Mouse (Mus musculus) kidney, postnatal 4 days (tissue): ENCODE results near the gene Cmtr1.
"Not testable (repeated sequence)": the region's sequence is repeated elsewhere in the genome, so short reads cannot be mapped to it uniquely, and the experiment has no call there.

Source experiments
- DNase-seq, 2 experiments: peaks; one replicate each; pipeline ENCODE4 v3.0.0; 2021; ENCODE audit warnings: mixed read lengths in 2 of 2

Gene Cmtr1

GRCm38 (mm10) chr17:29660076-29660761 lies at the start of gene Cmtr1:
Gene Cmtr1, plus strand, starts transcription at chr17:29660595.
- DNase-seq, result peak; percentile 98

DNA sequence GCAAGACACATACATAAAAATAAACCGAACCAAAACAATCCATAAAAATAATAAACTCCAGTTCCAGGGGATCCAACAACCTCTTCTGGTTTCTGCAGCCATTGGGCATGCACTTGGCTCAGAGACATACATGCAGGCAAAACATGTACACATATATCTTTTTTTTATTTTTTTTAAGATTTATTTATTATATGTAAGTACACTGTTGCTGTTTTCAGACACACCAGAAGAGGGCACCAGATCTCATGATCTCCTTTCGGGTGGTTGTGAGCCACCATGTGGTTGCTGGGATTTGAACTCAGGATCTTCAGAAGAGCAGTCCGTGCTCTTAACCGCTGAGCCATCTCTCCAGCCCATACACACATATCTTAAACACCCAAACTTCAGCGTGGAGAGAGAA lies 46.9 kb upstream of the Cmtr1 start:
- DNase-seq, result not testable (repeated sequence)

DNA sequence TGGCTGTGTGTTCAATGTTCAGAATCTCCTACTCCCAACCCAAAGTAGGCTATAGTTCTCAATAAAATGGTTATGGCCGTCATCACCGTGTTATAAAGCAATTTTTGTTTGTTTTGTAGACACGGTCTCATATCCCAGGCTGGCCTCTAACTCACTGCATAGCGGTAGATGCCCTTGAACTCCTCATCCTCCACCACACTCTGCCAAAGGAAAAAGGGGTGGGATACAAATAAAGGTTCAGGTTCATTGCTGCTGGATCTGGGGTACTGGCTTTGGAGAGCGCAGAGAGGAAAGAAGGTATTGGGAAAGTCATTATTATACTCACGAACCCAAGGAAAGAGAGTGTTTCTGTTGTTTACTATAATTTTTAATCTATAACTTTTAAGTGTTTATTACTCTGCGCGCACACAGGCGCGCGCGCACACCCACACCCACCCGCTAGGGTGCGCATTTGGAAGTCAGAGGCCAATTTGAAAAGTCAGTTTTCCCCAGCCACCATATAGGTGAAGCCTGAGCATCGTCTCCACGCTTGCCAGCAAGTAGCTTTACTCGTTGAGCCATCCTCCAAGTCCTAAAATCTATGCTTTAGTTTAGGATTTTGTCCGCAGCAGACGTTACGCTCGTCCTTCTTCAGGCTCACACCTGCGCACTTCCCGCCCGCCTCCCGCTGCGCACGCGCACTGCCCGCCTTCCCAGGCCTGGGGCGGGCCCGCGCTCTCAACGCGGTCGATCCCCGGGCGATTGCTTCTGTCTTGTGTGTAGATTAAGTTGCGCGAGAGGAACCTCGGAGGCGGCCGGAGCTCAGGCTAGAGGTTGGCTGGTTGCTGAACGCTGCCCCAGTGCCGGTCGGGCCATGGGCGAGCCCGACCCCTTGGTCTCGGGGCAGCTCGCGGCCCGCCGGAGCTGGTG lies 46.0 kb upstream of the Cmtr1 start, which contains the start of the genes Rnf8 and Gm28043:
Rnf8 (plus strand) TSS at position 676 of the 909 bp plus-strand sequence.
Gm28043 (plus strand) TSS at position 762 of the 909 bp plus-strand sequence.
- peak; percentile 95 to 97 for DNase-seq

DNA sequence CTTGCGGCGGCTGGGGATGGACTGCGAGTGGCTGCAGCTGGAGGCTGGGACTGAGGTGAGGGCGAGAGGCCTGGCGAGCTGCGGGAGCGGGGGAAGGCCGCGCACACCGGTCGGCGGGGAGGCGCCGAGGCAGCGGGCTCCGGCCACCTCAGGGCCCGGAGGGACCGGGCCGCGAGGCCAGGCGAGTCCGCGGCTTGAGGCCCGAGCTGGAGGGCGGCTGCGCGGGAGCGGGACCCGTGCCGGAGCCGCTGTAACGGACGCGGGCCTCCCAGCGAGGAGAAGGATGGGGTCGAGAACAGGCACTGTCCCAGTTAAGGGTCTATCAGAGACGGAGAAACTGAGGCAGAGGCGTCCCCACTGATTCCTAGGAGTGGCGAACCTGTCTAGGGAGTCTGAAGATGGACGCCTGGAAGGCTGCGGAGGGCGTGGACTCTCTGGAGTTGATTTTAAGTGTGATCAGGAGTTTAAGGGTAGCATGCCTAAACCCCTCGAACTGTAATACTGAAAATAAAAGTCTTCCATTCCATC lies 45.3 kb upstream of the Cmtr1 start:
- peak in 1 of 2 experiments; percentile 55 for DNase-seq

DNA sequence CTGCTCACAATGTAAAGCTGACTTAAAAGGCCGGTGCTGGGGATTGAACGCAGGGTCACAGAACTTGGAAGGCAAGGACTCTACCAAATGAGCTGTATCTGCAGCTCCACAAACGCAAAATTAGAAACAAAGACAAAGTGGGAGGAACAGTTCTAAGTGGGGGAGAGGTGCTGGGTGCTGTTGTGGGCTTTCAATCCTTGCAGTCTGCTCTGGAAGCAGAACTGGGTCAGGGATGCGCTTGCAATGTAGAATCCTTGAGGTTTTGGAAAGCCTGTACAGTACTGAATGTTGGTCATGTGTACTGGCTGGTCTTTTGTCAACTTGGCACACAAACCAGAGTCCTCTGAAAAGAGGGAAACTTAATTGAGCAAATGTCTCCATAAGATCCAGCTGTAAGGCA lies 44.8 kb upstream of the Cmtr1 start:
- no peak for DNase-seq

DNA sequence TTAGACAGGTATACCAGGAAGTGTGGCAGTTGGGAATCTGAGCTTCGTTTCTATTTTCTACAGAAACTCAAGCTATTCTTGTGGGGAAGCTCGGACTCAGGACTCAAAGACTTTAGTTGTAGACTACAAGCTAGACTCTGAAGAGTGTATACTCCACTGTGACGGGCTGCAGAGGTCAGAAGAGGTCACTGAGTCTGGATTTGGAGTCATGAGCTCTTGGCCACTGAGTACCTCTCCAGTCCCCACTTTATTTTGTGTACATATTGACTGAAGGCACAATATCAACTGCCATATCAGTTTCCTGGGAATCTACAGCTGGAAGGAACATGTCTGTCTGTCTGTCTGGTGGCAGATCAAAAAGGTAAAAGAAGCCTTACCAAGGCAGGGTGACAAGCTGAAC lies 41.2 kb upstream of the Cmtr1 start:
- DNase-seq, result no peak

- no peak for DNase-seq
Observed at GRCm38 (mm10) chr17:29623488-29623887, 36.9 kb upstream of the Cmtr1 start.

DNA sequence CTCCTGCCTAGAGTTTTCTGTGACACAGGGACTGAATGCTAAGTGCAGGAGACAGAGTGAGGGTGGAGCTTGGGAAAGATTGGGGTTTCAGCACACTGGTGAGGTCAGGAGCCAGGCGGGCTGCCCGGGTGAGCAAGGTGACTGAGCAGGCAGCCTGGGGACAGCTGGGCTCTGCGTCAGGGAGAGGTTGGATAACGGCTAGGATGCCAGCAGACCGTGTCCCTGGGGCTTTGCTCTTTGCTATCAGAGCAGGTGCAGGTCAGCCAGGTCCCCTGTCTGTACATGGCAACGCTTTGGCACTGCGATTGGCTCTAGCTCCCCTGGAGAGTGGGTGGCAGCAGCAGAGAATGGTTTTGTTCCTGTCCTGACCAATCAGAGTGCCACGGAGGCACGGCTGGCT lies 33.1 kb upstream of the Cmtr1 start:
- no peak for DNase-seq

GRCm38 (mm10) chr17:29628946-29629345 lies 31.4 kb upstream of the Cmtr1 start:
- DNase-seq, result no peak

DNA sequence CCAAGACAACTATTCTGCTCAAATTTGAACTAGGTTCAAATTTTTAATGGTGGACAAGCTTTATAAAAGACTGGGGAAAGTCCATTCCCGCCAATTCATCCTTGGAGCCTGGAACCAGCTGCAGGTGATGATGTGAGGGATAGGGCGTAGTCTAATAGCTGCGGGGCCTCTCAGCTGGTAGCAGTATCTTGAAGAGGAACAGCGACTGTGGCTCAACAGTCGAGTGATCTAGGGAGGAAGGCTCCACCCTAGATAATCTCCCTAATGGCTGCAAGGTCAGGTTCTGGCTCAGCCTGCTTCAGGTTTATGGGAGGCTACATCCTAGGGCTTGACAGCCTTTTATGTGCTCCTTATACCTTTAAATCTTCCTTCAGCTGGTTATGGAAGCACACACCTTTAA lies 30.8 kb upstream of the Cmtr1 start:
- no peak for DNase-seq

GRCm38 (mm10) chr17:29632312-29632711 lies 28.1 kb upstream of the Cmtr1 start:
- no peak for DNase-seq

GRCm38 (mm10) chr17:29635492-29635891 lies 24.9 kb upstream of the Cmtr1 start:
- peak in 1 of 2 experiments; percentile 20 for DNase-seq

DNA sequence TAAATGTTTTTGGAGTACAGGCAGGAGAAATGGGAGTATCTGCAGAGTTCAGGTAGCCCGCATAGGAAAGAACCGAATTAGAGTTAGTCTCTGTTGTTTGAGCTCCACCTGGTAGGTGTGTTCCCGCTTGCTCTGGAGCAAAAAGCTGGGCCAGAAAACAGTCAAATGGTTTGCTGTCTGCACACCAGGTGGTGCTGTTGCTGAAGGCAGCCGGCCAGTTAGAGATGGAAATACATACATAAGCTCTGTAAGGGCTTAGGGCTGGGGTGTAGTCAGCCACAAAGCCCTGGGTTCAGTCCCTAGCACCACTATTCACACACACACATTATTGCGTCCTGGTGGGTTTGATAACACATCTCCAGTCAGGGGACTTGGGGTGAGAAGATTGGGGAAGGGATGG lies 24.3 kb upstream of the Cmtr1 start:
- peak; percentile 56 to 65 for DNase-seq

- DNase-seq, result no peak
Observed at GRCm38 (mm10) chr17:29637377-29637776, 23.0 kb upstream of the Cmtr1 start.

DNA sequence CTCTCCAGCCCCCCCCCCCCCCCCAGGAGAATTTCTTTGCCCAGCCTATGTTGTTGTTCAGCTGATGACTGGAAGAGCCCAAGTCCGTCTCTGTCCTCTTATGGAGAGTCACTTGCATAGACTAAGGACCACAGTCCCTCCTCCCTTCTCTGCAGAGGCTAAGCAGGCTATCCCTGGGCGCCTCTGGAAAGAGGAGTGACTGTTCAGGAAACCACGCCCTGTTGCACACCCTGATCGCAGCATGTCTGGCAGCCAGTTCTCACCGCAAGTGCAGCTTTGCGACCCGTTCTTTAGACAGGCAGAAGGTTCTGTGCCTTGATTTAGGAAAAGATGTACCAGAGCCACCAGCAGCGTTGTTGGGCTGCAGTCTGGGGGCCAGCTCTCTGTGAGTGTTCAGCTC lies 22.5 kb upstream of the Cmtr1 start:
- DNase-seq, result peak; percentile 14 to 30

- DNase-seq, result no peak
Observed at GRCm38 (mm10) chr17:29640971-29641370, 19.4 kb upstream of the Cmtr1 start.

DNA sequence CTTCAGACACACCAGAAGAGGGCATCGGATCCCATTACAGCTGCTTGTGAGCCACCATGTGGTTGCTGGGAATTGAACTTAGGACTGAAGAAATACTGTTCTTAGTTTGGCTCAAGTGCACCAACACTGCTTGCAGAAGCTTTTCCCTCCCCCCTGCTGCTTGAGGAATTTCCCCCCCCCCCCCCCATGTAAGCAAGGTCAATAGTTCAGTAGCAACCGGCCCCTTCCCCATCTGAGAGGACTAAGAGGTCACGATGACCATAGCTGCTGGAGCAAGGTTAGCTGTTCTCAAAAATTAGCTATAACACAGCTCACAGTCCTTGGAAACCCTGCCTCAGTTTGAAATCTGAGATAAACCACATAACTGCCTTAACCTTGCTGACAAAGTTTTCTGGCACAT lies 18.2 kb upstream of the Cmtr1 start:
- DNase-seq, result no peak

DNA sequence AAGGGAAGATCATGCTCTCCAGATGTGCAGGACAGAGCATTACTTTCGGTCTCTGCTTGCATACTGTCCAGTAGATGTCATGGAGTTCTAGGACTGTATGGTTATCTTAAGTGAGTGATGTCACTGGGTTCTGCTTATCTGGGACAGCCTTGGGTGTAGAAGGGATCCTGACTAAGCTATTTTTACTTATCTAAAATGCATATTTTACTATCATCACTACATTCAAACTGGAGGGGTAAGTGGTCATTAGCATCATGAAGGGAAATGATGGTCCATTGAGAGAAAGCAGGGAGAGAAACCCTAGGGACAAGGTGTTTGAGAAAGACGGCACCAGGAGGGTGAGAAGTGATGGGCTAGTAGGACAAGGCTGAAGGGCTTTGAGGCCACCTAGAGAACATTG lies 2.1 kb upstream of the Cmtr1 start:
- no peak for DNase-seq

DNA sequence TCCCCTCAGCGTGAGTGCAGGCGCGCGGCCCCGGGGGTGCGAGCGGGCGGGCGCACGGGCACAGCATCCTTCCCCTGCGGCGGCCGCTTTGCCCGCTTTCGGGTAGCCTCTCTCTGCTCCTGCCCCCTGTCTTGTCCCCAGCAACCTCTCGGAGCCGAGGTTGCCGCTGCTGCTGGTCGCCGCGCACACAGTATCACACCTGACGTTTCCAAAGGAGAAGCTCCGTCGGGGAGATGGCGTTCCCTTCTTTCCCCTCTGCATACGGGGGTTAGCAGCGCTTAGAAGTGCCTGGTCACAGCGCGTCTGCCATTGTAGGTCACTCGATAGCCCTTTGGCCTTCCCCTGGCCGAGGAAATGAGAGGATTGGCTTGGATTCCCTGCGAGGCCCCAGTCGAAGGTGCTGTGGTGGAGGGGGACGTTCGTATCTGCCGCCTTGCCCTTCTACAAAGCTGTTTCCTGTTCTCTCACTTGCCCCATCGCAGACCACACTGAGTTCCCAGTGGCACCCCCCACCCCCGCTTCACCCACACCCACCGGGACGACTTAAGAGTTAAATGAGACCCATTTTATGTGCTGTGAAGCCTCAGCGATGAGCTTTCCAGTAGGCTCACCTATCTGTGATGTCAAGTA lies 482 bp downstream of the Cmtr1 start:
- DNase-seq, result no peak

GRCm38 (mm10) chr17:29662145-29662544 lies 1.8 kb downstream of the Cmtr1 start:
- DNase-seq, result no peak

- DNase-seq, result no peak
Observed at GRCm38 (mm10) chr17:29668051-29668986, 7.9 kb downstream of the Cmtr1 start.

DNA sequence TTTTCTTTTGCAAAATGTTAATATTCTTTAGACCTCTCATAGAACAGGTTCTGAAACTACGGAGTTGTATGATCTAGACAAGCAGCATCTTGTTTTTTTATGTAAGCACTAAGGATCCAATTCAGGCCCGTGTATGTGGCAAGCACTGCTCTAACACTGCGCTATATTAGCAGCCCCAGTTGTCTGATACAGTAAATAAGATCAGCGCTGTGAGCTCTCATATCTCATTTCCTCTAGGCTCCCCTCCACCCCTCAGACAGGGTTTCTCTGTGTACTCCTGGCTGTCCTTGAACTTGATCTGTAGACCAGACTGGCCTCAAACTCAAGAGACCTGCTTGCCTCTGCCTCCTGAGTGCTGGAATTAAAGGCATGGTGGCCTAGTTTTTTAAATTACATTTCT lies 8.6 kb downstream of the Cmtr1 start:
- DNase-seq, result no peak
